Mouse (Mus musculus) activated CD4-positive, CD25-positive, alpha-beta regulatory T cell, adult 9 weeks (primary cell): ENCODE data around the gene Defb5. TPM values are rescaled to one million over a fixed set of nuclear protein-coding genes. Genes with fewer than 3 reads are reported as not detected.

Experiments used
- polyA plus RNA-seq: library from polyadenylated mRNA; unstranded; fragments of 100-300 nt; shearing (Covaris generic); gene quantifications from one replicate; pipeline ENCODE4 v1.2.1, GENCODE M21; 2017

The Defb5 gene
- not detected for polyA plus RNA-seq

DNA sequence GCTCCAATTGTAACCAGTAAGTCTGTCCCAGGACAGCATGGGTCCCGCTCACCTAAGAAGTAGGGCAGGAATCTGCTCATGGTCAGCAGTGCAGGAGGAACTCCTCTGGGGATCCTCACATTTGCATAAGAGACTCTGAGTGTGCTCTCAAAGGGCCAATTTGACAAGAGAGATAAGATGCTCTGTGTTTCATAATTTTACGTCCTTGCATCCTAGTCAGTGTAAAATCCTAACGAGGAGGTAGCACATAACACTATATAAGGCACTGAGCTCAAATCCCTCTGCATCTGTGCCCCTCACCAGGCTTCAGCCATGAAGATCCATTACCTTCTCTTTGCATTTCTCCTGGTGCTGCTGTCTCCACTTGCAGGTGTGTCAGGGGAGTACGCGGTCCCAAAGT, at the start of gene Defb5:
Gene Defb5 (plus strand): TSS at position 301 of the 400 bp plus-strand sequence.

DNA sequence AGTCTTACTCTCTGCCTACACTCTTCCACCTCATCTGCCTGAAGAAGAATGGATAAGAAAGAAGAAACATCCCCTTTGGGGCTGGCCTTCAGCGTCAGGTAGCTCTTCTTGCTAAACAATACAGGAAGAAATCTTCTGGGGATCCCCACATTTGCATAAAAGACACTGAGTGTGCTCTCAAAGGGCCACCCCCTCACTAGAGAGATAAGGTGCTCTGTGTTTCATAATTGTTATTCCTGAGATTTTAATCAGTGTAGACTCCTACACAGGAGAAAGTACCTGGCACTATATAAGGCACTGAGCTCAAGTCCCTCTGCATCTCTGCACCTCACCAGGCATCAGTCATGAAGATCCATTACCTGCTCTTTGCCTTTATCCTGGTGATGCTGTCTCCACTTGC, 22.2 kb upstream of the Defb5 start, which contains the start of gene Defb6:
Gene Defb6 (plus strand): TSS at position 318 of the 400 bp plus-strand sequence.

DNA sequence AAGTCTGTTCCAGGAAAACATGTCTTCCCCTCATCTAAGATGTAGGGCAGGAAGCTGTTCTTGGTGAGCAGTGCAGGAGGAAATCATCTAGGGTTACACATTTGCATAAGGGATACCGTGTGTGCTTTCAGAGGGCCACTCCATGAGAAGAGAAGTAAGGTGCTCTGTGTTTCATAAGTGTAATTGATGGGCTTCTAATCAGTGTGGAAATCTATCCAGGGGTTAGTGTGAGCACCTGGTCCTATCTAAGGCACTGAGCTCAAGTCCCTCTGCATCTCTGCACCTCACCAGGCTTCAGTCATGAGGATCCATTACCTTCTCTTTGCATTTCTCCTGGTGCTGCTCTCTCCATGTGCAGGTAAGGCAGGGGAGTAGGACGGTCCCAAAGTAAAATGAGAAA, 7.8 kb upstream of the Defb5 start, which contains the start of gene Defb46:
Gene Defb46 (plus strand): TSS at position 301 of the 400 bp plus-strand sequence.

DNA sequence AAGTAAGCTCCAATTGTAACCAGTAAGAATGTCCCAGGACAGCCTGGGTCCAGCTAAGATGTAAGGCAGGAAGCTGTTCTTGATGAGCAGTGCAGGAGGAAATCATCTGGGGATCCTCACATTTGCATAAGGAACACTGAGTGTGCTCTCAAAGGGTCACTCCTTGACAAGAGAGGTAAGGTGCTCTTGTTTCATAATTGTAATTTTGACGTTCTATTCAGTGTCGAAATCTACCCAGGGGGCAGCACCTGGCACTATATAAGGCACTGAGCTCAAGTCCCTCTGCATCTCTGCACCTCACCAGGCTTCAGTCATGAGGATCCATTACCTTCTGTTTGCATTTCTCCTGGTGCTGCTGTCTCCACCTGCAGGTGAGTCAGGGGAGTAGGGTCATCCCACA, 45.7 kb downstream of the Defb5 start, which contains the start of gene Defb3:
Gene Defb3 (plus strand): TSS at position 301 of the 400 bp plus-strand sequence.

Other genes starting within 250 kb of the Defb5 start
- gene Defb38, start 221.0 kb upstream of the Defb5 start, polyA plus RNA-seq, result not detected
- gene Defb39, start 182.8 kb upstream of the Defb5 start, polyA plus RNA-seq, result not detected
- not detected for gene Defb12, start 132.7 kb upstream of the Defb5 start, polyA plus RNA-seq
- gene Defb34, start 123.8 kb upstream of the Defb5 start, polyA plus RNA-seq, result not detected
- gene Gm45826, start 106.8 kb upstream of the Defb5 start, polyA plus RNA-seq, result not detected
- not detected for gene Defb14, start 53.2 kb upstream of the Defb5 start, polyA plus RNA-seq
- gene Defb4, start 48.9 kb upstream of the Defb5 start, polyA plus RNA-seq, result not detected
- gene Defb6, start 22.1 kb upstream of the Defb5 start, polyA plus RNA-seq, result not detected
- not detected for gene Defb46, start 7.7 kb upstream of the Defb5 start, polyA plus RNA-seq
- not detected for gene Defb3, start 45.8 kb downstream of the Defb5 start, polyA plus RNA-seq
- not detected for gene Defb8, start 200.0 kb downstream of the Defb5 start, polyA plus RNA-seq
- not detected for gene Defb7, start 247.5 kb downstream of the Defb5 start, polyA plus RNA-seq